Mouse (Mus musculus): Measurements from ENCODE around the gene Shpk.

- no peak for TF ChIP-seq MAX (IDR thresholded peaks at IDR 0.05; ENCODE audit: low read depth)
- no peak for TF ChIP-seq TCF12 (IDR thresholded peaks at IDR 0.05; ENCODE audit: insufficient read depth, poor library complexity, severe bottlenecking)
- no peak for TF ChIP-seq POLR2AphosphoS2 (IDR thresholded peaks at IDR 0.05; ENCODE audit: insufficient read length, low read depth)
- no peak for TF ChIP-seq POLR2A (IDR thresholded peaks at IDR 0.05; ENCODE audit: insufficient read length, low read depth)
- TF ChIP-seq USF1 (IDR thresholded peaks at IDR 0.05; ENCODE audit: low read depth), result no peak
- no peak for TF ChIP-seq MYOD1 (IDR thresholded peaks at IDR 0.05; ENCODE audit: control insufficient read depth in 1 of 3, insufficient read length in 2 of 3, low read depth in 2 of 3)
- no peak for TF ChIP-seq TCF3 (IDR thresholded peaks at IDR 0.05; ENCODE audit: insufficient read length, low read depth)
- no peak for TF ChIP-seq MYOG (IDR thresholded peaks at IDR 0.05; ENCODE audit: control insufficient read depth in 1 of 3, insufficient read depth in 1 of 3, insufficient read length in 2 of 3, low read depth in 2 of 3)
- TF ChIP-seq REST (IDR thresholded peaks at IDR 0.05; ENCODE audit: insufficient read depth, insufficient read length), result no peak
These were observed 20.4 kb downstream of the Shpk start for GRCm38 (mm10) chr11:73219671-73220070.
